Mouse (Mus musculus) E14TG2a.4 (cell line): ENCODE measurements around the gene Zbtb20.

ENCODE experiments used
- CTCF ChIP-seq: conservative IDR thresholded peaks from 2 replicates; pipeline ENCODE4 v1.5.1; 2014; ENCODE audit warnings: low read length
- POU5F1 ChIP-seq: IDR thresholded peaks from 2 replicates; pipeline ENCODE4 v1.6.1; 2014; ENCODE audit warnings: low read length, borderline replicate concordance

GRCm38 (mm10) chr16:43193631-43194239, 318.1 kb downstream of the Zbtb20 start:
- TF ChIP-seq CTCF (no peak), POU5F1 (no peak)
